Mouse (Mus musculus) myocyte (in vitro differentiated cells): ENCODE results near the gene Gm20503. TPM values are rescaled to one million over a fixed set of nuclear protein-coding genes. Genes with fewer than 3 reads are reported as not detected.

Experiments used
- H3K27me3 ChIP-seq: one replicate; pipeline ENCODE4 v1.6.1; 2011; ENCODE audit not compliant: control insufficient read depth, insufficient read depth, insufficient read length
- H3K36me3 ChIP-seq: one replicate; pipeline ENCODE4 v1.6.1; 2011; ENCODE audit not compliant: control insufficient read depth, insufficient read depth
- H3K4me2 ChIP-seq: one replicate; pipeline ENCODE4 v1.6.1; 2011; ENCODE audit warnings: low read depth, control low read depth
- H3K4me3 ChIP-seq: one replicate; pipeline ENCODE4 v1.5.1; 2011; ENCODE audit warnings: mild to moderate bottlenecking, control low read depth, moderate library complexity
- H3K79me2 ChIP-seq: one replicate; pipeline ENCODE4 v1.6.1; 2011; ENCODE audit not compliant: control insufficient read depth, insufficient read depth
- H3ac ChIP-seq: one replicate; pipeline ENCODE4 v1.6.1; 2011; ENCODE audit not compliant: control insufficient read depth, insufficient read length
- CEBPB ChIP-seq: IDR thresholded peaks from 2 replicates; pipeline ENCODE4 v1.6.1; 2011; ENCODE audit warnings: mild to moderate bottlenecking, moderate library complexity; ENCODE audit not compliant: poor library complexity, insufficient read depth, severe bottlenecking
- E2F4 ChIP-seq: IDR thresholded peaks from one replicate; pipeline ENCODE4 v1.6.1; 2011; ENCODE audit warnings: mild to moderate bottlenecking, control low read depth, moderate library complexity; ENCODE audit not compliant: insufficient read depth
- MAX ChIP-seq: IDR thresholded peaks from one replicate; pipeline ENCODE4 v1.6.1; 2011; ENCODE audit warnings: low read depth, mild to moderate bottlenecking, control low read depth
- MYOD1 ChIP-seq, 3 experiments: IDR thresholded peaks; one replicate each; pipeline ENCODE4 v1.6.1; 2011; ENCODE audit warnings: control low read depth in 2 of 3, low read depth in 2 of 3, mild to moderate bottlenecking in 2 of 3, moderate library complexity in 1 of 3; ENCODE audit not compliant: insufficient read length in 2 of 3, control insufficient read depth in 1 of 3
- MYOG ChIP-seq, 3 experiments: IDR thresholded peaks; one replicate each; pipeline ENCODE4 v1.6.1; 2011; ENCODE audit warnings: control low read depth in 2 of 3, low read depth in 2 of 3, mild to moderate bottlenecking in 2 of 3; ENCODE audit not compliant: insufficient read length in 2 of 3, control insufficient read depth in 1 of 3, insufficient read depth in 1 of 3
- POLR2A ChIP-seq: IDR thresholded peaks from one replicate; pipeline ENCODE4 v1.6.1; 2011; ENCODE audit warnings: low read depth, mild to moderate bottlenecking, control low read depth, moderate library complexity; ENCODE audit not compliant: insufficient read length
- POLR2AphosphoS2 ChIP-seq: IDR thresholded peaks from one replicate; pipeline ENCODE4 v1.6.1; 2011; ENCODE audit warnings: low read depth, control low read depth; ENCODE audit not compliant: insufficient read length
- REST ChIP-seq: IDR thresholded peaks from one replicate; pipeline ENCODE4 v1.6.1; 2011; ENCODE audit warnings: mild to moderate bottlenecking, control low read depth, moderate library complexity; ENCODE audit not compliant: insufficient read depth, insufficient read length
- SRF ChIP-seq: IDR thresholded peaks from one replicate; pipeline ENCODE4 v1.6.1; 2011; ENCODE audit warnings: low read depth; ENCODE audit not compliant: control insufficient read depth, insufficient read length
- TCF12 ChIP-seq: IDR thresholded peaks from one replicate; pipeline ENCODE4 v1.6.1; 2011; ENCODE audit warnings: mild to moderate bottlenecking, control low read depth; ENCODE audit not compliant: poor library complexity, insufficient read depth, severe bottlenecking
- TCF3 ChIP-seq: IDR thresholded peaks from one replicate; pipeline ENCODE4 v1.6.1; 2011; ENCODE audit warnings: low read depth, control low read depth; ENCODE audit not compliant: insufficient read length
- USF1 ChIP-seq: IDR thresholded peaks from one replicate; pipeline ENCODE4 v1.6.1; 2011; ENCODE audit warnings: low read depth, mild to moderate bottlenecking, control low read depth, moderate library complexity
- polyA plus RNA-seq: library from polyadenylated mRNA; unstranded; fragments of >200 nt; fragmentation: generic; extraction: Trizol; gene quantifications from one replicate; pipeline ENCODE4 v1.2.1, GENCODE M21; 2012; ENCODE audit warnings: missing spikeins

The Gm20503 gene
- polyA plus RNA-seq, 1 experiment = 0.73 TPM

- H3K4me3 ChIP-seq = peak within 1 kb of the TSS; percentile 35
- H3K4me2 ChIP-seq = peak within 1 kb of the TSS; percentile 68
- TF ChIP-seq POLR2A (peak; percentile 12), TCF12 (no peak)
- H3ac ChIP-seq = peak within 1 kb of the TSS; percentile 18
- no peaks in the 10 kb centered on the region for H3K36me3 ChIP-seq
- no peaks in the 10 kb centered on the region for H3K79me2 ChIP-seq
- H3K27me3 ChIP-seq = no peaks in the 10 kb centered on the region
Observed at GRCm38 (mm10) chr4:58986540-58987190, 16.3 kb upstream of the Gm20503 start, which contains the start of gene Ptgr1. TSS of gene Ptgr1 (minus strand) at chr4:58987119.

DNA sequence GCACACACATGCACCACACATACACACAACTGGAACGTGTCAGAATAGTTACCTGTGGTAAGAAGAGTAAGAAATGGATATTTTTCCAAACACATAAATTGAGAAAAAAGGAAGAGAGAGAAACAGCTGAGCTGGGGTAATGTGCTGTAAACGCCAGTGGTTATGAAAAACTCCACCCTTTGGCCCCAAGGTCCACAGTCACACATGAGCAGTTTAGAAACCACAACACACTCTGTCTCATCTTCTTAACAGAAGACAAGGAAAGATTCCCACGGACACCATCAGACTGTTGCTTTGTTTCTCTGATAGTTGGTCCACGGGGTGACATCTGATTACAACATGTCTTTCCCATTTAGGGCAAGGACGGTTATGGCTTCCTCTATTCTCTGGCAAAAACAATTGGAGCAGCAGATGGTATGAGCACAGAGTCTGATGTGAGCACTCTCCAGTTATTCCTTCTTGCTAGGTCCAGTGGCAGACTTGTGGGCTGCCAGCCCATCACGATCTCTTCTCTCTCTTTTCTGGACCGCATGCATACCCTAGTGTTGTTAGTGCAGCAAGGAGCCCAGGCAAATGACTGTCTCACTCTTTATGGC is 13.6 kb upstream of the Gm20503 start:
- H3K4me2 ChIP-seq = no peak overlapping the region
- no peak overlapping the region for H3K4me3 ChIP-seq
- no peak for TF ChIP-seq REST
- 0 out of 2 replicates have a peak, but pooled peaks have one; percentile 4 for TF ChIP-seq CEBPB
- no peaks in the 10 kb centered on the region for H3K27me3 ChIP-seq
- no peaks in the 10 kb centered on the region for H3K79me2 ChIP-seq
- no peaks in the 10 kb centered on the region for H3K36me3 ChIP-seq
- H3ac ChIP-seq = no peak overlapping the region

GRCm38 (mm10) chr4:58990609-58991434 is 12.2 kb upstream of the Gm20503 start:
- no peaks in the 10 kb centered on the region for H3K79me2 ChIP-seq
- H3ac ChIP-seq = no peak overlapping the region
- TF ChIP-seq MAX = no peak
- no peak for TF ChIP-seq POLR2AphosphoS2
- TF ChIP-seq POLR2A = no peak
- no peak for TF ChIP-seq REST
- no peak for TF ChIP-seq MYOD1 (IDR thresholded peaks at IDR 0.05; ENCODE audit: control insufficient read depth in 1 of 3, insufficient read length in 2 of 3, low read depth in 2 of 3)
- no peak for TF ChIP-seq MYOG (IDR thresholded peaks at IDR 0.05; ENCODE audit: control insufficient read depth in 1 of 3, insufficient read depth in 1 of 3, insufficient read length in 2 of 3, low read depth in 2 of 3)
- no peaks in the 10 kb centered on the region for H3K27me3 ChIP-seq
- H3K4me3 ChIP-seq = no peak overlapping the region
- no peak overlapping the region for H3K4me2 ChIP-seq
- no peaks in the 10 kb centered on the region for H3K36me3 ChIP-seq

GRCm38 (mm10) chr4:58992195-58992594 is 10.8 kb upstream of the Gm20503 start:
- no peaks in the 10 kb centered on the region for H3K79me2 ChIP-seq
- no peaks in the 10 kb centered on the region for H3K27me3 ChIP-seq
- TF ChIP-seq MYOD1 (IDR thresholded peaks at IDR 0.05; ENCODE audit: control insufficient read depth in 1 of 3, insufficient read length in 2 of 3, low read depth in 2 of 3) (no peak), CEBPB (no peak), E2F4 (no peak), REST (no peak), TCF12 (no peak), USF1 (no peak)
- H3K4me3 ChIP-seq = no peak overlapping the region
- no peaks in the 10 kb centered on the region for H3K36me3 ChIP-seq
- no peak overlapping the region for H3ac ChIP-seq
- H3K4me2 ChIP-seq = no peak overlapping the region

DNA sequence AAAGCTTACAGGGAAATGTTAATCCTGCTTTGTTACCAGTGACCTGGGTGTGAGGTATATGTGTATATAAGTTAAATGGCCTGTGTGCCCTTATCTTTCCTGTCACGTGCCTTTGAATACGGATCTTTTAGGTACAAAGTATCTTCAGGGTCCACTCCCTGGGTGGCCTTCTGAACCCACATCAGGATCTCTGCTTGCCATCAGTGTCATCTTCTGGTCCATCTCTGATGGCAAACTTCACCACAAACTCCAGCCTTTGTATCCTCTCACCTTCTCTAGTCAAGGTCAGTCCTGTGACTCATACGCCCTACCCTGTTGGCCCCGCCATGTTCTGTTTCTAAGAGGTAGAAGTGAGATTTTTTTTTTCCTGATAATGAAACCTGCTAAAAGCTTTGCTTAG is 8.2 kb upstream of the Gm20503 start, which contains the start of gene Dnajc25:
Gene Dnajc25, plus strand, starts transcription at position 301 of the 400 bp plus-strand sequence.
- Histone ChIP-seq H3ac (no peak within 1 kb of the TSS), H3K4me3 (no peak within 1 kb of the TSS)

More for the DNA sequence above, 8.2 kb upstream of the Gm20503 start, which contains the start of gene Dnajc25:
- Histone ChIP-seq H3K27me3 (no peaks in the 10 kb centered on the region), H3K36me3 (no peaks in the 10 kb centered on the region), H3K4me2 (no peak within 1 kb of the TSS), H3K79me2 (no peaks in the 10 kb centered on the region)
- TF ChIP-seq MYOD1 (IDR thresholded peaks at IDR 0.05; ENCODE audit: control insufficient read depth in 1 of 3, insufficient read length in 2 of 3, low read depth in 2 of 3) = no peak
- TF ChIP-seq SRF = no peak
- no peak for TF ChIP-seq E2F4
- no peak for TF ChIP-seq TCF3
- no peak for TF ChIP-seq MAX
- no peak for TF ChIP-seq REST
- no peak for TF ChIP-seq POLR2A
- TF ChIP-seq TCF12 = no peak
- TF ChIP-seq POLR2AphosphoS2 = no peak
- no peak for TF ChIP-seq CEBPB
- no peak for TF ChIP-seq MYOG (IDR thresholded peaks at IDR 0.05; ENCODE audit: control insufficient read depth in 1 of 3, insufficient read depth in 1 of 3, insufficient read length in 2 of 3, low read depth in 2 of 3)
